10 mouse cellular contexts compared by ENCODE assay signal in the genomic region with DNA sequence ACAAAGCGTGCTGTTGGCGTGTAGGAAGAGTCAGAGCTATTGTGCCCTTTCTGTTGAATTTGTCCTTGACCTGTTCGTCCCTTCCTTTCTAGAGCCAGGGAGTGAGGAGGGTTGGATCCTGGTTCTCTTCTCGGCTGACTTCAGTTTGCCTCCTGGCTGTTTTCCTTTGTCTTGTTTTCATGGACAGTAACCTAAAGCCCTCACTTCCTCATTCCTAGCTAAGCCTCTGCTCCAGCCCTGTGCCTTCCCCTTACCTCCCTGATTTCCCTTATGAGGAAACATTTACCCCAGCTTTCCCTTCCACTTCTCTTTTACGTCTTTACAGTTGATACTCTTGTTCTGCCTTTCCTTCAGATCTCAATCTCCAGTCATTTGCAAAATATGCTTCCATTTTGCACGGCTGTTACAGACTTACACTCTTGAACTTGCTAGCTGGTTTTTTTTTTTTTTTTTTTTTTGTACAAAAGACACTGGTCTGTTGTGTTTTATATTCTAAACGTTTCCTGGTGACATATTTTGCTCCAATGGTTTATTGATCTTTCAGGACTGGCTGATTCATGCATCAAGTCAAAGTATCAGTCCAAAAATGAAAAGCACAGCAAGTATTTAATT. TPM values are rescaled to one million over a fixed set of nuclear protein-coding genes. Genes with fewer than 3 reads are reported as not detected.
A peak's percentile ranks its signal among the peaks of the same experiment; 100 is the strongest.
DNase-seq lines count a peak whose midpoint lies in the region; ATAC-seq and TF ChIP-seq lines count a peak whose summit lies in the region.
"Had no signal": no experiment of that assay in that cellular context is flagged by ENCODE, and none has a peak within 500 bp of the region (broad histone marks: within the 10 kb centered on the region; RNA-seq: fewer than 3 reads in every experiment).

No protein-coding gene starts in this region.

- H3K9me3 ChIP-seq in heart, embryonic 13.5 days: no peaks in the 10 kb centered on the region
- H3K9me3 ChIP-seq in MEL (replicated peaks; ENCODE audit: insufficient read depth, low read length): no peaks in the 10 kb centered on the region
- H3K9me3 ChIP-seq: neural tube, embryonic 12.5 days had no signal

- 37% methylated on average over 7 of the region's 7 CpGs for WGBS in heart, embryonic 13.5 days
- 6% methylated on average over 7 of the region's 7 CpGs for WGBS in macrophage (ENCODE audit: missing documents)

- no peak for ATAC-seq in heart, embryonic 13.5 days (ENCODE audit: extremely low read depth, insufficient number of reproducible peaks, low FRiP score, low TSS enrichment)
- peak; percentile 81 for ATAC-seq in granulocyte monocyte progenitor cell, adult 5-6 weeks (replicated peaks; ENCODE audit: poor library complexity, severe bottlenecking)
- no peak for ATAC-seq in frontal cortex, adult (ENCODE audit: low TSS enrichment)

- peaks cover 36% of the 10 kb centered on the region for H3K4me1 ChIP-seq in heart, embryonic 13.5 days
- peaks cover 19 to 30% of the 10 kb centered on the region in 2 experiments for H3K4me1 ChIP-seq in MEL (ENCODE audit: control insufficient read depth in 1 of 2, insufficient read depth in 2 of 2, low read length in 2 of 2)
- H3K4me1 ChIP-seq: neural tube, embryonic 12.5 days had no signal

- H3K4me3 ChIP-seq in heart, embryonic 13.5 days: 0 out of 2 replicates have a peak overlapping the region, but pooled peaks have one; percentile 4
- H3K4me3 ChIP-seq in MEL (ENCODE audit: control insufficient read depth in 1 of 2, insufficient read depth in 1 of 2, low read depth in 2 of 2, low read length in 2 of 2): peak overlapping the region; percentile 35 to 41
- peak overlapping the region; percentile 2; the same call in 1 of the 2 replicates for H3K4me3 ChIP-seq in macrophage (ENCODE audit: inconsistent target)
- H3K4me3 ChIP-seq: neural tube, embryonic 12.5 days had no signal

- H3K9ac ChIP-seq in heart, embryonic 13.5 days: 0 out of 2 replicates have a peak overlapping the region, but pooled peaks have one; percentile 16
- peak overlapping the region; percentile 57 for H3K9ac ChIP-seq in MEL (ENCODE audit: control insufficient read depth, low read depth, low read length, poor library complexity, severe bottlenecking)
- H3K9ac ChIP-seq: neural tube, embryonic 12.5 days had no signal

- H3K27ac ChIP-seq in heart, embryonic 13.5 days (replicated peaks): peak overlapping the region; percentile 61
- H3K27ac ChIP-seq in MEL (ENCODE audit: control insufficient read depth, low read depth, low read length) (peak overlapping the region; percentile 89), macrophage (peak overlapping the region; percentile 79)
- H3K27ac ChIP-seq: neural tube, embryonic 12.5 days had no signal

- H3K27me3 ChIP-seq in heart, embryonic 13.5 days (replicated peaks): no peaks in the 10 kb centered on the region
- no peaks in the 10 kb centered on the region for H3K27me3 ChIP-seq in MEL (ENCODE audit: control insufficient read depth in 1 of 2, insufficient read depth in 2 of 2, low read length in 2 of 2)
- H3K27me3 ChIP-seq: neural tube, embryonic 12.5 days had no signal

- peak; percentile 47 to 61; a peak in 3 of 4 replicates for TF ChIP-seq EP300 in MEL (IDR thresholded peaks at IDR 0.05; ENCODE audit: low read depth in 1 of 2, low read length in 2 of 2)

- TF ChIP-seq POLR2A in MEL (IDR thresholded peaks at IDR 0.05; ENCODE audit: control insufficient read depth in 1 of 2, insufficient read depth in 1 of 2, low read depth in 1 of 2, low read length in 2 of 2, poor library complexity in 1 of 2): no peak

- no peaks in the 10 kb centered on the region for H3K79me2 ChIP-seq in MEL (ENCODE audit: control insufficient read depth, insufficient read depth, low read length, poor library complexity)
- H3K79me2 ChIP-seq in macrophage (ENCODE audit: inconsistent target): no peaks in the 10 kb centered on the region

- no peak for DNase-seq in heart, adult 9 months (ENCODE audit: low spot score in 2 of 2)
- DNase-seq in MEL (ENCODE audit: low read depth, low spot score): peak; percentile 83
- no peak for DNase-seq in spleen, adult 12 weeks (ENCODE audit: low spot score)
- DNase-seq in adrenal gland, postnatal 25 days: no peak
- DNase-seq: cerebellum, adult 11-12 months had no signal

- peak overlapping the region; percentile 47 for H3K4me2 ChIP-seq in heart, embryonic 13.5 days
- H3K4me2 ChIP-seq: neural tube, embryonic 12.5 days had no signal

- H3K36me3 ChIP-seq in heart, embryonic 13.5 days: no peaks in the 10 kb centered on the region
- H3K36me3 ChIP-seq in MEL (ENCODE audit: control insufficient read depth in 1 of 2, insufficient read depth in 2 of 2, low read length in 2 of 2) (peaks cover 0 to 26% of the 10 kb centered on the region in 2 experiments; a peak in 2 of 4 replicates), macrophage (ENCODE audit: inconsistent target) (no peaks in the 10 kb centered on the region)
- H3K36me3 ChIP-seq: neural tube, embryonic 12.5 days had no signal

- TF ChIP-seq RAD21 in MEL (IDR thresholded peaks at IDR 0.05; ENCODE audit: low read depth, low read length): no peak

- no peak for TF ChIP-seq CTCF in MEL (IDR thresholded peaks at IDR 0.05 in 2 of 3, conservative IDR thresholded peaks at IDR 0.05 in 1 of 3; ENCODE audit: control insufficient read depth in 1 of 3, insufficient read depth in 1 of 3, low read depth in 2 of 3, low read length in 3 of 3, poor library complexity in 1 of 3, severe bottlenecking in 1 of 3)

TF ChIP-seq in MEL, 35 proteins besides CTCF, POLR2A, EP300 and RAD21:
- no peak for TF ChIP-seq ELF1 (IDR thresholded peaks at IDR 0.05; ENCODE audit: low read depth, low read length)
- TF ChIP-seq ETS1 (IDR thresholded peaks at IDR 0.05; ENCODE audit: low read depth, low read length): peak; percentile 51
- TF ChIP-seq GABPA (IDR thresholded peaks at IDR 0.05; ENCODE audit: low read depth, low read length): no peak
- TF ChIP-seq TBP (IDR thresholded peaks at IDR 0.05; ENCODE audit: low read depth, low read length): 0 out of 2 replicates have a peak, but pooled peaks have one; percentile 53
- TF ChIP-seq SMC3 (IDR thresholded peaks at IDR 0.05; ENCODE audit: low read depth, low read length): no peak
- TF ChIP-seq ZKSCAN1 (IDR thresholded peaks at IDR 0.05; ENCODE audit: low read depth, low read length): no peak
- no peak for TF ChIP-seq BHLHE40 (IDR thresholded peaks at IDR 0.05; ENCODE audit: borderline replicate concordance, low read depth, low read length)
- no peak for TF ChIP-seq CHD1 (IDR thresholded peaks at IDR 0.05; ENCODE audit: low read depth, low read length)
- TF ChIP-seq POLR2AphosphoS5 (IDR thresholded peaks at IDR 0.05; ENCODE audit: borderline replicate concordance, low read depth, low read length): no peak
- no peak for TF ChIP-seq CHD2 (IDR thresholded peaks at IDR 0.05; ENCODE audit: low read length)
- peak; percentile 92 for TF ChIP-seq ZNF384 (IDR thresholded peaks at IDR 0.05; ENCODE audit: low read depth, low read length)
- no peak for TF ChIP-seq MYC (IDR thresholded peaks at IDR 0.05; ENCODE audit: low read depth, low read length)
- no peak for TF ChIP-seq USF2 (IDR thresholded peaks at IDR 0.05; ENCODE audit: borderline replicate concordance in 1 of 2, insufficient read depth in 1 of 2, low read depth in 1 of 2, low read length in 2 of 2)
- TF ChIP-seq E2F4 (IDR thresholded peaks at IDR 0.05; ENCODE audit: borderline replicate concordance, low read depth, low read length): no peak
- TF ChIP-seq JUND (IDR thresholded peaks at IDR 0.05; ENCODE audit: low read depth, low read length): no peak
- TF ChIP-seq HCFC1 (IDR thresholded peaks at IDR 0.05; ENCODE audit: low read depth, low read length): no peak
- no peak for TF ChIP-seq USF1 (IDR thresholded peaks at IDR 0.05; ENCODE audit: low read depth, low read length)
- TF ChIP-seq SIN3A (IDR thresholded peaks at IDR 0.05; ENCODE audit: low read length): peak; percentile 12; the same call in 1 of the 2 replicates
- TF ChIP-seq POLR2AphosphoS2 (IDR thresholded peaks at IDR 0.05; ENCODE audit: low read length): no peak
- TF ChIP-seq UBTF (IDR thresholded peaks at IDR 0.05; ENCODE audit: borderline replicate concordance, insufficient read depth, low read depth, low read length): no peak
- TF ChIP-seq MEF2A (IDR thresholded peaks at IDR 0.05; ENCODE audit: extremely low read depth, insufficient replicate concordance, low read depth, low read length, poor library complexity, severe bottlenecking): no peak
- peak; percentile 58 for TF ChIP-seq RCOR1 (IDR thresholded peaks at IDR 0.05; ENCODE audit: low read depth, low read length)
- no peak for TF ChIP-seq MXI1 (IDR thresholded peaks at IDR 0.05; ENCODE audit: low read depth, low read length)
- TF ChIP-seq KAT2A (conservative IDR thresholded peaks at IDR 0.05; ENCODE audit: low read depth, low read length): no peak
- no peak; the same call in 1 of the 2 replicates for TF ChIP-seq NELFE (IDR thresholded peaks at IDR 0.05; ENCODE audit: low read depth, low read length)
- no peak for TF ChIP-seq ZMIZ1 (IDR thresholded peaks at IDR 0.05; ENCODE audit: low read depth, low read length)

RNA-seq across cellular contexts. Expression of a gene that starts 50.5 kb away (rescaled TPM):
- 11.8 and 13.6 TPM in 2 replicates for polyA plus RNA-seq in heart, embryonic 13.5 days (2015; fragmentation: Nextera tagmentation; extraction: Ambion mirVana)
- 15.2 and 15.7 TPM in 2 replicates for total RNA-seq in MEL (2012; rRNA removed)
- polyA plus RNA-seq in MEL (2012; ENCODE audit: insufficient read depth in 1 of 2, insufficient read length in 2 of 2, low read depth in 1 of 2, low replicate concordance in 2 of 2, missing spikeins in 1 of 2) (100 to 1,000 TPM in 1 of 2 experiments, 10 to 100 TPM in 1; 34.1 to 154 TPM), macrophage (2018) (8.3 to 34.2 TPM (median 9.2 TPM) in 3 replicates)
- 66.3 and 67.0 TPM in 2 replicates for total RNA-seq in granulocyte monocyte progenitor cell, adult 5-6 weeks (2014; fragmentation: Nextera tagmentation)
- 94.8 and 95.1 TPM in 2 replicates for total RNA-seq in granulocyte monocyte progenitor cell, adult 5-6 weeks (2017)
- 1 to 10 TPM in 25 of 26 experiments, under 1 TPM in 1; 0.71 to 9.1 (median 3.6) TPM for total RNA-seq in macrophage (2018; cell fraction: chromatin; rRNA removed)
- total RNA-seq in macrophage (2018; cell fraction: cytosol; rRNA removed): 10 to 100 TPM in 13 of 26 experiments, 1 to 10 TPM in 13; 4.2 to 13.3 (median 9.9) TPM
- 10 to 100 TPM in 1 of 26 experiments, 1 to 10 TPM in 25; 2.1 to 18.1 (median 4.7) TPM for total RNA-seq in macrophage (2018; cell fraction: nucleus; rRNA removed)
- 295 and 386 TPM in 2 replicates for total RNA-seq in adrenal gland, postnatal 25 days (2021)
